Mouse (Mus musculus): ENCODE measurements around the gene Metap2.

DNA sequence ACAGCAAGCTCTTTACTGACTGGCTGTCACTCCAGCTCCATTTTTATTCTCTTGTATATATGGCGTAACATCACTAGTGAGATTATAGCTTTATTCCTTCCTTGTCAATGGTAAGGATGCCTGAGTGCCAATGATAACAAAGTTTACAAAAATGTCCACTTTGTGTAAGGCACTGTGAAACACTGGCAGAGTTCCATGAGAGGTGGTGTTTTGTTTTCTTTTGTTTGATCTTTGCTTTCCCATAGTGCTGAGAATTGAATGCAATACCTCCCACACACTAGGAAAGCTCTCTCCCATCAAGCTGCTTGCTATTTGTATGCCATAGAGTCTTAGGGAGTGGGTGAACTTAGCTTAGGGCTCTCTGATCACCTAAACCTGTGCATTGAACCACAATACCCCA, 16.0 kb upstream of the Metap2 start:
- TF ChIP-seq CTCF (IDR thresholded peaks at IDR 0.05; ENCODE audit: low read depth, low read length) = no peak
- no peak for TF ChIP-seq POLR2A (IDR thresholded peaks at IDR 0.05; ENCODE audit: borderline replicate concordance, low read depth, low read length)
